Mouse (Mus musculus): Measurements from ENCODE around the gene Cdc42bpg. TPM values are rescaled to one million over a fixed set of nuclear protein-coding genes. Genes with fewer than 3 reads are reported as not detected.
A peak's percentile ranks its signal among the peaks of the same experiment; 100 is the strongest.

Gene Cdc42bpg
- polyA plus RNA-seq, 2 experiments = 0.32 to 2.1 TPM

- 10% methylated on average over 5 of the region's 5 CpGs for WGBS (ENCODE audit: insufficient replicate concordance)
- no peaks in the 10 kb centered on the region for H3K36me3 ChIP-seq (replicated peaks; ENCODE audit: control insufficient read depth, insufficient read depth, low read depth)
- peaks cover 12 to 19% of the 10 kb centered on the region in 2 experiments for H3K4me1 ChIP-seq (replicated peaks; ENCODE audit: control insufficient read depth in 2 of 2, insufficient read depth in 2 of 2, low read length in 1 of 2)
- H3K9me3 ChIP-seq (ENCODE audit: control insufficient read depth, low read length) = no peaks in the 10 kb centered on the region
- DNase-seq (ENCODE audit: low read depth in 3 of 3, low spot score in 3 of 3) (no peak), ATAC-seq (ENCODE audit: insufficient read depth) (no peak)
- TF ChIP-seq EP300 (IDR thresholded peaks at IDR 0.05; ENCODE audit: low read depth) (no peak), CTCF (IDR thresholded peaks at IDR 0.05; ENCODE audit: low read depth) (no peak)
- H3K4me3 ChIP-seq (ENCODE audit: insufficient read depth in 1 of 2, low read depth in 2 of 2, low read length in 2 of 2) = no peak overlapping the region
- no peak overlapping the region for H3K27ac ChIP-seq
- H3K4me2 ChIP-seq (ENCODE audit: low read depth) = peak overlapping the region; percentile 52
- no peaks in the 10 kb centered on the region for H3K27me3 ChIP-seq (ENCODE audit: control insufficient read depth, insufficient read depth, low read length)
- H3K9ac ChIP-seq (replicated peaks) = no peak overlapping the region; the same call in 1 of the 2 replicates
Observed at GRCm38 (mm10) chr19:6331178-6331577, 24.9 kb downstream of the Cdc42bpg start.

GRCm38 (mm10) chr19:6331719-6332516 is 25.7 kb downstream of the Cdc42bpg start:
- no peaks in the 10 kb centered on the region for H3K9me3 ChIP-seq (ENCODE audit: control insufficient read depth, low read length)
- no peak overlapping the region; the same call in 1 of the 2 replicates for H3K9ac ChIP-seq (replicated peaks)
- H3K27me3 ChIP-seq (ENCODE audit: control insufficient read depth, insufficient read depth, low read length) = no peaks in the 10 kb centered on the region
- H3K36me3 ChIP-seq (replicated peaks; ENCODE audit: control insufficient read depth, insufficient read depth, low read depth) = no peaks in the 10 kb centered on the region
- H3K27ac ChIP-seq = no peak overlapping the region
- WGBS (ENCODE audit: insufficient replicate concordance) = 23% methylated on average over 13 of the region's 13 CpGs
- DNase-seq (ENCODE audit: low read depth in 3 of 3, low spot score in 3 of 3) = peak; percentile 48 to 53 (median 51)
- peaks cover 13 to 24% of the 10 kb centered on the region in 2 experiments for H3K4me1 ChIP-seq (replicated peaks; ENCODE audit: control insufficient read depth in 2 of 2, insufficient read depth in 2 of 2, low read length in 1 of 2)
- peak overlapping the region; percentile 52 for H3K4me2 ChIP-seq (ENCODE audit: low read depth)
- H3K4me3 ChIP-seq (ENCODE audit: insufficient read depth in 1 of 2, low read depth in 2 of 2, low read length in 2 of 2) = 0 out of 4 replicates have a peak overlapping the region, but pooled peaks have one; percentile 16 to 26
- ATAC-seq (ENCODE audit: insufficient read depth) = no peak
- peak; percentile 93 for TF ChIP-seq CTCF (IDR thresholded peaks at IDR 0.05; ENCODE audit: low read depth)
- no peak for TF ChIP-seq EP300 (IDR thresholded peaks at IDR 0.05; ENCODE audit: low read depth)

GRCm38 (mm10) chr19:6333761-6334595 is 27.7 kb downstream of the Cdc42bpg start:
- TF ChIP-seq CTCF (IDR thresholded peaks at IDR 0.05; ENCODE audit: low read depth) (no peak), EP300 (IDR thresholded peaks at IDR 0.05; ENCODE audit: low read depth) (no peak)
- no peaks in the 10 kb centered on the region for H3K9me3 ChIP-seq (ENCODE audit: control insufficient read depth, low read length)
- peaks cover 4% of the 10 kb centered on the region for H3K36me3 ChIP-seq (replicated peaks; ENCODE audit: control insufficient read depth, insufficient read depth, low read depth)
- ATAC-seq (ENCODE audit: insufficient read depth) (no peak), DNase-seq (ENCODE audit: low read depth in 3 of 3, low spot score in 3 of 3) (no peak)
- peak overlapping the region; percentile 100 for H3K4me2 ChIP-seq (ENCODE audit: low read depth)
- H3K27ac ChIP-seq = peak overlapping the region; percentile 70
- peaks cover 13 to 24% of the 10 kb centered on the region in 2 experiments for H3K4me1 ChIP-seq (replicated peaks; ENCODE audit: control insufficient read depth in 2 of 2, insufficient read depth in 2 of 2, low read length in 1 of 2)
- 59% methylated on average over 9 of the region's 9 CpGs for WGBS (ENCODE audit: insufficient replicate concordance)
- no peaks in the 10 kb centered on the region for H3K27me3 ChIP-seq (ENCODE audit: control insufficient read depth, insufficient read depth, low read length)
- peak overlapping the region; percentile 78 for H3K9ac ChIP-seq (replicated peaks)
- H3K4me3 ChIP-seq (ENCODE audit: insufficient read depth in 1 of 2, low read depth in 2 of 2, low read length in 2 of 2) = peak overlapping the region; percentile 87 to 92

- DNase-seq (ENCODE audit: low read depth in 3 of 3, low spot score in 3 of 3) (peak; percentile 89 to 93 (median 91)), ATAC-seq (ENCODE audit: insufficient read depth) (peak; percentile 87)
- H3K9ac ChIP-seq (replicated peaks) = peak within 1 kb of the TSS; percentile 78
- H3K27me3 ChIP-seq (ENCODE audit: control insufficient read depth, insufficient read depth, low read length) = no peaks in the 10 kb centered on the region
- TF ChIP-seq EP300 (IDR thresholded peaks at IDR 0.05; ENCODE audit: low read depth) (no peak), CTCF (IDR thresholded peaks at IDR 0.05; ENCODE audit: low read depth) (peak; percentile 46)
- peak within 1 kb of the TSS; percentile 70 for H3K27ac ChIP-seq
- H3K36me3 ChIP-seq (replicated peaks; ENCODE audit: control insufficient read depth, insufficient read depth, low read depth) = peaks cover 6% of the 10 kb centered on the region
- peak within 1 kb of the TSS; percentile 87 to 92 for H3K4me3 ChIP-seq (ENCODE audit: insufficient read depth in 1 of 2, low read depth in 2 of 2, low read length in 2 of 2)
- WGBS (ENCODE audit: insufficient replicate concordance) = under 1% methylated on average over 43 of the region's 43 CpGs
- no peaks in the 10 kb centered on the region for H3K9me3 ChIP-seq (ENCODE audit: control insufficient read depth, low read length)
- peak within 1 kb of the TSS; percentile 100 for H3K4me2 ChIP-seq (ENCODE audit: low read depth)
- H3K4me1 ChIP-seq (replicated peaks; ENCODE audit: control insufficient read depth in 2 of 2, insufficient read depth in 2 of 2, low read length in 1 of 2) = peaks cover 13 to 24% of the 10 kb centered on the region in 2 experiments
Observed at GRCm38 (mm10) chr19:6334673-6335457, 28.6 kb downstream of the Cdc42bpg start, which contains the start of gene Men1. Men1 (plus strand) TSS chr19:6334979.
